Mouse (Mus musculus): ENCODE measurements around the gene S100a2. TPM values are rescaled to one million over a fixed set of nuclear protein-coding genes. Genes with fewer than 3 reads are reported as not detected.

Gene S100a2
- total and polyA plus RNA-seq, 2 experiments from 2014 or later: not detected

- no peak within 1 kb of the TSS for H3K27ac ChIP-seq (ENCODE audit: low read depth, low read length)
- ATAC-seq (no peak), DNase-seq (no peak)
- no peaks in the 10 kb centered on the region for H3K9me3 ChIP-seq (ENCODE audit: low read length)
- H3K4me3 ChIP-seq (ENCODE audit: low read depth, low read length): no peak within 1 kb of the TSS
- no peak within 1 kb of the TSS for H3K9ac ChIP-seq
- H3K4me1 ChIP-seq (ENCODE audit: insufficient read depth): 0 out of 2 replicates have a peak, but pooled peaks cover 3% of the 10 kb centered on the region
- WGBS: 87% methylated on average over 11 of the region's 11 CpGs
- no peak for TF ChIP-seq CTCF (IDR thresholded peaks at IDR 0.05; ENCODE audit: low read depth)
- H3K4me2 ChIP-seq (ENCODE audit: low read depth): no peak within 1 kb of the TSS
- H3K36me3 ChIP-seq (ENCODE audit: insufficient read depth): no peaks in the 10 kb centered on the region
- H3K27me3 ChIP-seq (ENCODE audit: insufficient read depth, low read length): no peaks in the 10 kb centered on the region
Observed at GRCm38 (mm10) chr3:90601486-90602110, 11.6 kb downstream of the S100a2 start, which contains the start of gene Gm42674. Gm42674 (plus strand) TSS chr3:90601904.

GRCm38 (mm10) chr3:90603623-90604022, 13.6 kb downstream of the S100a2 start, which contains the start of gene S100a4:
S100a4 (plus strand) TSS chr3:90603771.
- 0 out of 2 replicates have a peak, but pooled peaks have one; percentile 21 for ATAC-seq
- no peaks in the 10 kb centered on the region for H3K27me3 ChIP-seq (ENCODE audit: insufficient read depth, low read length)

DNA sequence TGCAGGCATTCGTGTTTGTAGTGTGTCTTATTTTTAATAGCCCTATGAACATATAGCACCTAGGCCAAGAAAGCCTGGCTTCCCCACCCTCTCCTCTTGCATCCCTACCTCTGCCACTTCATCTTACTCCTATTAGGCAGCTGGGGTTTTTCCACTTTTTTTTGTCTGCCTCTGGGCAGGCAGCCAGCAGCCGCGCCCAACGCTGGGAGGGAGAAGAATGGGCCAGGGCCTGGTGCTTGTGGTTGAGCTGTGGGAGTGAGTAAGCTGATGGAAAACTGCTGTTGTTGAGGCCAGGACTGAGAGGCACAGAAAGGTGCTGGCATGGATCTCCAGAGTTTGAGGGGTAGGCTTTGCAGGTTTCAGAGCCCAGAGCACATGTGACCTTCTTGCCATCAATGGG, 14.4 kb downstream of the S100a2 start:
- H3K9ac ChIP-seq: no peak overlapping the region

More at GRCm38 (mm10) chr3:90603623-90604022, 13.6 kb downstream of the S100a2 start, which contains the start of gene S100a4:
- H3K36me3 ChIP-seq (ENCODE audit: insufficient read depth): no peaks in the 10 kb centered on the region
- 59% methylated on average over 3 of the region's 3 CpGs for WGBS
- H3K9ac ChIP-seq: no peak within 1 kb of the TSS
- DNase-seq: no peak
- no peak for TF ChIP-seq CTCF (IDR thresholded peaks at IDR 0.05; ENCODE audit: low read depth)
- no peak within 1 kb of the TSS for H3K4me3 ChIP-seq (ENCODE audit: low read depth, low read length)
- H3K9me3 ChIP-seq (ENCODE audit: low read length): no peaks in the 10 kb centered on the region
- 0 out of 2 replicates have a peak, but pooled peaks cover 3% of the 10 kb centered on the region for H3K4me1 ChIP-seq (ENCODE audit: insufficient read depth)
- H3K27ac ChIP-seq (ENCODE audit: low read depth, low read length): no peak within 1 kb of the TSS
- no peak within 1 kb of the TSS for H3K4me2 ChIP-seq (ENCODE audit: low read depth)

DNA sequence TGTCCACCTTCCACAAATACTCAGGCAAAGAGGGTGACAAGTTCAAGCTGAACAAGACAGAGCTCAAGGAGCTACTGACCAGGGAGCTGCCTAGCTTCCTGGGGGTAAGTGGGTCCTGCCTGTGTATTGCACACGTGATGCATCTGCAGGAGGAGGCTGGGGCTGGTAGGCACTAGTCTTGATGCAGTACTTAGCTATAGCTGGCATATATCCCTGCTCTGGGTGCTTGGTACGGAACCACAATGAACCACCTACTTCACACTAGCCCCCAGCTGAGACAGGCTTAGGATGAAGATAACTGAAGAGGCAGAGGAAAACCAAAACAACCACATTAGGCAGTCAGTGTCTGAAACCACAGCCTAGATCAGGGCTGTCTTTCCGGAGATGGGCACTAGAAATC, 15.0 kb downstream of the S100a2 start:
- Histone ChIP-seq H3K36me3 (ENCODE audit: insufficient read depth) (no peaks in the 10 kb centered on the region), H3K4me1 (ENCODE audit: insufficient read depth) (0 out of 2 replicates have a peak, but pooled peaks cover 3% of the 10 kb centered on the region), H3K9ac (no peak overlapping the region), H3K4me3 (ENCODE audit: low read depth, low read length) (no peak overlapping the region), H3K27me3 (ENCODE audit: insufficient read depth, low read length) (no peaks in the 10 kb centered on the region), H3K9me3 (ENCODE audit: low read length) (no peaks in the 10 kb centered on the region), H3K27ac (ENCODE audit: low read depth, low read length) (no peak overlapping the region), H3K4me2 (ENCODE audit: low read depth) (no peak overlapping the region)
- DNase-seq (no peak), ATAC-seq (no peak)
- WGBS: 78% methylated on average over 3 of the region's 3 CpGs
- TF ChIP-seq CTCF (IDR thresholded peaks at IDR 0.05; ENCODE audit: low read depth): no peak

More for the DNA sequence above, 14.4 kb downstream of the S100a2 start:
- ATAC-seq (peak; percentile 76), DNase-seq (peak; percentile 68)
- Histone ChIP-seq H3K27ac (ENCODE audit: low read depth, low read length) (no peak overlapping the region), H3K4me1 (ENCODE audit: insufficient read depth) (0 out of 2 replicates have a peak, but pooled peaks cover 3% of the 10 kb centered on the region), H3K4me3 (ENCODE audit: low read depth, low read length) (no peak overlapping the region), H3K9me3 (ENCODE audit: low read length) (no peaks in the 10 kb centered on the region), H3K27me3 (ENCODE audit: insufficient read depth, low read length) (no peaks in the 10 kb centered on the region), H3K36me3 (ENCODE audit: insufficient read depth) (no peaks in the 10 kb centered on the region), H3K4me2 (ENCODE audit: low read depth) (no peak overlapping the region)
- 7% methylated on average over 4 of the region's 4 CpGs for WGBS
- no peak for TF ChIP-seq CTCF (IDR thresholded peaks at IDR 0.05; ENCODE audit: low read depth)

- Histone ChIP-seq H3K9me3 (ENCODE audit: low read length) (no peaks in the 10 kb centered on the region), H3K4me2 (ENCODE audit: low read depth) (no peak overlapping the region), H3K36me3 (ENCODE audit: insufficient read depth) (no peaks in the 10 kb centered on the region), H3K27ac (ENCODE audit: low read depth, low read length) (no peak overlapping the region), H3K4me3 (ENCODE audit: low read depth, low read length) (no peak overlapping the region), H3K27me3 (ENCODE audit: insufficient read depth, low read length) (no peaks in the 10 kb centered on the region), H3K9ac (no peak overlapping the region), H3K4me1 (ENCODE audit: insufficient read depth) (0 out of 2 replicates have a peak, but pooled peaks cover 3% of the 10 kb centered on the region)
- TF ChIP-seq CTCF (IDR thresholded peaks at IDR 0.05; ENCODE audit: low read depth): no peak
- DNase-seq: no peak
- WGBS: 90% methylated on average over 2 of the region's 2 CpGs
- ATAC-seq: no peak
Observed at GRCm38 (mm10) chr3:90605736-90606135, 15.7 kb downstream of the S100a2 start.

- Histone ChIP-seq H3K36me3 (ENCODE audit: insufficient read depth) (no peaks in the 10 kb centered on the region), H3K9ac (no peak overlapping the region), H3K27ac (ENCODE audit: low read depth, low read length) (no peak overlapping the region), H3K4me3 (ENCODE audit: low read depth, low read length) (no peak overlapping the region), H3K4me1 (ENCODE audit: insufficient read depth) (0 out of 2 replicates have a peak, but pooled peaks cover 3% of the 10 kb centered on the region), H3K4me2 (ENCODE audit: low read depth) (no peak overlapping the region), H3K27me3 (ENCODE audit: insufficient read depth, low read length) (no peaks in the 10 kb centered on the region), H3K9me3 (ENCODE audit: low read length) (no peaks in the 10 kb centered on the region)
- no peak for ATAC-seq
- no peak for TF ChIP-seq CTCF (IDR thresholded peaks at IDR 0.05; ENCODE audit: low read depth)
- DNase-seq: no peak
- WGBS: 93% methylated on average over 6 of the region's 6 CpGs
Observed at GRCm38 (mm10) chr3:90606185-90606584, 16.1 kb downstream of the S100a2 start.

DNA sequence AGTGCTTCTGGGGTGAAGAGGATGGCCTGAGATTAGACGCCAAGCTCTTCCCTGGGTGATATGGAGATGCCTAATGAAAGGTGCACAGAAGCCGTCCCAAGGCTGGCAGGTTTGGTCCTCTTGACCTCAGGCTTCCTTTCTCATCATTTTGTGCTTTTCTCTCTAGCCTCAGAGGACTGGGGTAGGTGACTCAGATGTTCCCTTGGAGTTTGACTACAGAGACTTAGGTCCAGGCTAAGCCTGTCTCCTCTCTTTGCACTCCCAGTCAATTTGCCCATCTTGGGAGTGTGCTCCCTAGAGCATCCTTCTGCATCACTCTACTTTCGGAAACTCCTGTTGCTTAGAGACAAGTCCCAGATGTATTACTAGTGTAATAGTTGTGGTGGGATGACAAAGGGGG, 17.3 kb downstream of the S100a2 start:
- ATAC-seq (no peak), DNase-seq (no peak)
- Histone ChIP-seq H3K27me3 (ENCODE audit: insufficient read depth, low read length) (no peaks in the 10 kb centered on the region), H3K9ac (no peak overlapping the region), H3K9me3 (ENCODE audit: low read length) (no peaks in the 10 kb centered on the region), H3K36me3 (ENCODE audit: insufficient read depth) (no peaks in the 10 kb centered on the region), H3K4me2 (ENCODE audit: low read depth) (no peak overlapping the region), H3K27ac (ENCODE audit: low read depth, low read length) (no peak overlapping the region), H3K4me1 (ENCODE audit: insufficient read depth) (0 out of 2 replicates have a peak, but pooled peaks cover 3% of the 10 kb centered on the region), H3K4me3 (ENCODE audit: low read depth, low read length) (no peak overlapping the region)
- TF ChIP-seq CTCF (IDR thresholded peaks at IDR 0.05; ENCODE audit: low read depth): no peak
- WGBS: 97% methylated on average over 3 of the region's 3 CpGs

All from forebrain, postnatal 0 days (tissue).